8 mouse cellular contexts compared by ENCODE assay signal in genomic region chr1:105356291-105357011, GRCm38 (mm10). TPM values are rescaled to one million over a fixed set of nuclear protein-coding genes. Genes with fewer than 3 reads are reported as not detected.
DNase-seq lines count a peak whose midpoint lies in the region; ATAC-seq lines count a peak whose summit lies in the region.

Rnf152 (minus strand) TSS chr1:105356710.

- peak within 1 kb of the TSS; percentile 71 for H3K4me3 ChIP-seq in hindbrain, embryonic 14.5 days (replicated peaks; ENCODE audit: low read length)
- H3K4me3 ChIP-seq in macrophage (ENCODE audit: inconsistent target), result peak within 1 kb of the TSS; percentile 55

- intact Hi-C loops in left cerebral cortex, postnatal 10 days (cut with DNase I), result loop anchor here (10.0 kb wide), 2 partner anchors 268 to 362 kb away; no protein-coding TSS in a partner anchor

- no peaks in the 10 kb centered on the region for H3K9me3 ChIP-seq in hindbrain, embryonic 14.5 days (ENCODE audit: control insufficient read depth, low read length)

- no peaks in the 10 kb centered on the region for H3K27me3 ChIP-seq in hindbrain, embryonic 14.5 days (ENCODE audit: control insufficient read depth, insufficient read depth, low read length)

- peak; percentile 78 for ATAC-seq in hindbrain, embryonic 14.5 days (ENCODE audit: low FRiP score)
- no peak; the same call in 1 of the 2 replicates for ATAC-seq in monocyte, adult 5-6 weeks (replicated peaks; ENCODE audit: insufficient number of reproducible peaks, low FRiP score, low TSS enrichment, poor library complexity, severe bottlenecking)

- H3K79me2 ChIP-seq in macrophage (ENCODE audit: inconsistent target), result no peaks in the 10 kb centered on the region

- no peaks in the 10 kb centered on the region for H3K36me3 ChIP-seq in hindbrain, embryonic 14.5 days (replicated peaks; ENCODE audit: control insufficient read depth, insufficient read depth)
- no peaks in the 10 kb centered on the region for H3K36me3 ChIP-seq in macrophage (ENCODE audit: inconsistent target)

- H3K9ac ChIP-seq in hindbrain, embryonic 14.5 days, result peak within 1 kb of the TSS; percentile 78

- peak within 1 kb of the TSS; percentile 61 for H3K4me2 ChIP-seq in hindbrain, embryonic 14.5 days (replicated peaks)

- peak within 1 kb of the TSS; percentile 86 for H3K27ac ChIP-seq in hindbrain, embryonic 14.5 days
- no peak within 1 kb of the TSS for H3K27ac ChIP-seq in macrophage

- under 1% methylated on average over 56 of the region's 58 CpGs for WGBS in hindbrain, embryonic 14.5 days
- WGBS in macrophage (ENCODE audit: missing documents), result 2% methylated on average over 58 of the region's 58 CpGs

- DNase-seq in adrenal gland, adult 2 months, result peak; percentile 82
- peak; percentile 88 for DNase-seq in cerebellum, postnatal 25 days
- DNase-seq in gastrocnemius, adult 18-20 months (ENCODE audit: low spot score), result peak; percentile 6
- peak; percentile 45 for DNase-seq in hindbrain, embryonic 14.5 days (ENCODE audit: low spot score)
- peak in 1 of 2 experiments; percentile 76 for DNase-seq in left cerebral cortex, postnatal 10 days (ENCODE audit: extremely low spot score in 1 of 2, low spot score in 2 of 2)
- DNase-seq in right cerebral cortex, adult 18-20 months, result peak; percentile 26

- peaks cover 11% of the 10 kb centered on the region; the same call in 1 of the 2 replicates for H3K4me1 ChIP-seq in hindbrain, embryonic 14.5 days (replicated peaks; ENCODE audit: control insufficient read depth, insufficient read depth, low read length)

RNA-seq across cellular contexts. Expression of gene Rnf152, which starts in this region (rescaled TPM):
- 1 to 10 TPM; 2.0 to 4.3 TPM for total RNA-seq in adrenal gland, adult 2 months (2021)
- polyA plus RNA-seq in adrenal gland, adult 2 months (2012; rRNA removed), result 0.44 and 0.59 TPM in 2 replicates
- under 1 TPM; 0.30 to 0.38 TPM for total RNA-seq in gastrocnemius, adult 18-20 months (2021)
- 31.6 and 33.4 TPM in 2 replicates for polyA plus RNA-seq in hindbrain, embryonic 14.5 days (2014; fragmentation: Nextera tagmentation; extraction: Ambion mirVana)
- total RNA-seq in left cerebral cortex, postnatal 10 days (2021), result 10 to 100 TPM; 19.6 to 22.1 TPM
- total RNA-seq in macrophage (2018; cell fraction: chromatin; rRNA removed), result under 1 TPM in 1 of 26 experiments, not detected in 25; 0.08 TPM
- under 1 TPM in 20 of 26 experiments, not detected in 6; under 0.01 to 0.05 (median 0.03) TPM for total RNA-seq in macrophage (2018; cell fraction: cytosol; rRNA removed)
- total RNA-seq in macrophage (2018; cell fraction: nucleus; rRNA removed), result under 1 TPM in 12 of 26 experiments, not detected in 14; 0.05 to 0.18 (median 0.10) TPM
- polyA plus RNA-seq in macrophage (2018), result not detected in 3 replicates
- total RNA-seq in monocyte, adult 5-6 weeks (2017), result 0.11 TPM in 1 of 3 replicates, not detected in the others

Comparison
In these comparisons a context has a peak if more than half of its experiments do, and no peak if none do; other contexts are left out.
1. RNA of gene Rnf152 (polyA plus RNA-seq): 31.6 to 33.4 TPM in hindbrain, embryonic 14.5 days; 0.44 to 0.59 TPM in adrenal gland, adult 2 months and not detected in macrophage; every median in the first group is over 10 times any median in the second.
2. Peak in DNase-seq in gastrocnemius, adult 18-20 months; RNA of the gene not detected or under 1 TPM.